Mouse (Mus musculus): ENCODE results near the gene Per2.

DNA sequence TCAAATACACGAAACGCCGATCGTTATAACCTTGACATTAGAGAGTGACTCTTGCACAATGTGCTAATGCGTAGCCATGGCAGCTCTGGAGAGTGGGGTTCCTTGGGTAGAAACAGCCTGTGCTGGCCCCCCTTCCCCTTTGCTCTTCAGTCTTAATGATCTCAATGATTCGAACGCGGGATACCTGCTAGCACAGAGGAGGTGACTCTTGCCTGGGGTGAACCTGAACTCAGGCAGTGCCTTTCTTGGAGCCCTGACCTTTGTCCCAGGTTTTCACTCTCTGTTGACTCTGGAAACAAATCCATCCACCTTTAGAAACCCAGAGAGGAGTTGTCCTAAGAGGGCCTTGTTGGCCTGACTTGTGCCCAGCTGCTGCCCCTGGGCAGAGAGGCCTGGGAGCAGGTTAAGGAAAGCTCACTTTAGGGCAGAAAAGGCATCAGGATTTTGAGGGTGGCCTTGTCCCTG, 38.5 kb downstream of the Per2 start:
- no peak for TF ChIP-seq POLR2A (IDR thresholded peaks at IDR 0.05; ENCODE audit: low read depth, low read length)
- TF ChIP-seq CTCF (IDR thresholded peaks at IDR 0.05; ENCODE audit: extremely low read depth, insufficient read length, insufficient replicate concordance, low read depth, low read length): no peak

Data from small intestine, adult 2 months (tissue).